Mouse (Mus musculus): ENCODE measurements around the gene Nono. TPM values are rescaled to one million over a fixed set of nuclear protein-coding genes. Genes with fewer than 3 reads are reported as not detected.

Gene Nono
- 100 to 1,000 TPM; 142 to 155 TPM for total RNA-seq (2021)
- long read RNA-seq, experiment 1, transcript Nono-201 (12 exons, 2,562 nt) = major isoform, 57 of 83 reads
- long read RNA-seq, experiment 1, partial matches to known transcripts = 4 of 83 reads
- long read RNA-seq, experiment 1, other reads (novel, unspliced or antisense) = 22 of 83 reads
- long read RNA-seq, experiment 2, transcript Nono-201 (12 exons, 2,562 nt) = major isoform, 93 of 125 reads
- long read RNA-seq, experiment 2, partial matches to known transcripts = 5 of 125 reads
- long read RNA-seq, experiment 2, other reads (novel, unspliced or antisense) = 26 of 125 reads

DNA sequence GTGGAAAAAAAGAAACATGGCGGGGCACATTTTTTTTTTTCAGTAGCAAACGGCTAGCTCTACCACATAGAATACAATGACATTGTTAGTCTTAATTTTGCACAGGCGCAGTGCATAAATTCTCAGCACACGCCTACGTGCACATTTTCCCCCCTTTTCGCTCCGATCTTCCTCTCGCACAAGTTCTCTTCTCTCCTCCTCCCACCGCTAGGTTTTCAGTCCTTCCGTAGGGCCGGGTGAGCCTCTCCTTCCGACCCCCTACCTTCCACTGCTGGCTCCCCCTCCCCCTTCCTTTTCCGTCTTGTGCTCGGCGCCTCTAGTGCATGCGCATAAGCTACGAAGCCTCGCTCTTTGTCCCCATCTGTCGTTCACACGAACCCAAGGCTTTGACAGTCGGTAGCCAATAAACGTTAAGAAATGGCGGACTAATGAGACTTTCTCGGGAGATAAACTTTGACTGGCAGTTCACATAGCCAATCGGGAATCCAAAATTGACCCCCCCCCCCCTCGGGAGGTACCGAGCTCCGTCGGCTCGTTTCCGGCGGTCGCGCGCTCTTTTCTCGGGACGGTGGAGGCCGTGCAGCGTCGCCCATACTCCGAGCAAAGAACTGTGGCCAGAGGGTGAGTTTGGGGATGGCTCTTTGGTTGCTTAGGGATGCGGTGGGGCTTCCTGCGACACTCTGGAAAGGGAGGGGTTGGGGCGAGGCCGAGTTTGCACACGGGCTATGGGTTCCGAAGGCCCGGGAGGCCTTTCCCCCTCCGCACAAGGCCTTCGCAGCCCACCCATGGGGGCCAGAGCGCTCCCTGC, at the start of gene Nono:
TSS of gene Nono (plus strand) at position 177 of the 808 bp plus-strand sequence.
- peak; percentile 76 to 91 for DNase-seq (ENCODE audit: low spot score in 2 of 2)

DNA sequence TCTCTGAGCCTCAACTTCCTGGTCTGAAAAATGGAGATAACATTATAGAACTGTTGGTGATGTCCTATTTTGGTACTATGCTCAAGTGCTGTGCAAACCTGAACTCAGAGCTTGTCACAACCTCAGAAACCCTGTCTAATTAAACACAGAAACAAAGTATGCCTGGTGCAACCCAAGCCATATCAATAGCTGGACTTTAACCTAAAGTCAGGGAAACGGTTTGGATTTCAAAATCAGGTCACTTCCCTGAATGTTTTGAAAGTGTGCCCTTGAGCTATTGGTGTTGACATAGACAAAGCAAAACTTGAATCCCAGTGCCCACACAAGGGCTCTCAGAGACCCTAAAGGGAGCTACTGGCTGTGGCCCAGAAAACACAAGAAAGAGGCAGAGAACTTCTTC, 49.4 kb upstream of the Nono start:
- no peak for DNase-seq (ENCODE audit: low spot score in 2 of 2)

GRCm38 (mm10) chrX:101383455-101383854, 45.7 kb upstream of the Nono start:
- no peak for DNase-seq (ENCODE audit: low spot score in 2 of 2)

DNA sequence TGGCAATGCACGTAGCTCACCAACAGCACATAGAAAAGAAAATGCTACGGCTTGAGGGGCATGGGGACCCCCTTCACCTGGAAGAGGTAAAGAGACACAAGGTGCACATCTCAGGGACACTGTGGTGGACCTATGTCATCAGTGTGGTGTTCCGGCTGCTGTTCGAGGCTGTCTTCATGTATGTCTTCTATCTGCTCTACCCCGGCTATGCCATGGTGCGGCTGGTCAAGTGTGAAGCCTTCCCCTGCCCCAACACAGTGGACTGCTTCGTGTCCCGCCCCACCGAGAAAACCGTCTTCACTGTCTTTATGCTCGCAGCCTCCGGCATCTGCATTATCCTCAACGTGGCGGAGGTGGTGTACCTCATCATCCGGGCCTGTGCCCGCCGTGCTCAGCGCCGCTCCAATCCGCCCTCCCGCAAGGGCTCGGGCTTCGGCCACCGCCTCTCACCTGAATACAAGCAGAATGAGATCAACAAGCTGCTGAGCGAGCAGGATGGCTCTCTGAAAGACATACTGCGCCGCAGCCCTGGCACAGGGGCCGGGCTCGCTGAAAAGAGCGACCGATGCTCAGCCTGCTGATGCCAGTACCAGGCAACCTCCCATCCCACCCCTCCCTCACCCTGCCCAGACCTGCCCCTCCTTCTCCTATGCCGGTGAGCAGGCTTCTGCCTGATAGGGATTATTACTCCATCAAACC, 44.5 kb upstream of the Nono start:
- no peak for DNase-seq (ENCODE audit: low spot score in 2 of 2)

- no peak for DNase-seq (ENCODE audit: low spot score in 2 of 2)
These were observed 42.9 kb upstream of the Nono start for GRCm38 (mm10) chrX:101386222-101386621.

- DNase-seq (ENCODE audit: low spot score in 2 of 2) = peak; percentile 14 to 55
These were observed 40.1 kb upstream of the Nono start for GRCm38 (mm10) chrX:101388866-101389537.

DNA sequence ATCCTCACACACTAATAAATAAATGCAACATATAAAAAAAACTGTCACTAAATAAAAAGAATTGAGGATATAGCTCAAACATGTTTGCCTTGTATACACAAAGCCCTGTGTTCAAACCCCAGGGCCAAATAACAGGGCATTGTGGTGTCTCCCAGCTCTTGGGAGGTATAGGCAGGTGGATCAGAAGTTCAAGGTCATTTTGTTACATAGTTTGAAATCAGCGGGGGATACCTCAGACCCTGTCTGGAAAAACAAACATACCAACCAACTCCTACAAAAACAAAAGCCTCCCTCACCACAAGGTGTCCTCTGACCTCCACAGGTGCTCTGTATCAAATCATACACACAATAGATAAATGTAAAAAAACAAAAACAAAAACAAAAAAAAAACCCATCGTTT, 34.8 kb upstream of the Nono start:
- no peak for DNase-seq (ENCODE audit: low spot score in 2 of 2)

DNA sequence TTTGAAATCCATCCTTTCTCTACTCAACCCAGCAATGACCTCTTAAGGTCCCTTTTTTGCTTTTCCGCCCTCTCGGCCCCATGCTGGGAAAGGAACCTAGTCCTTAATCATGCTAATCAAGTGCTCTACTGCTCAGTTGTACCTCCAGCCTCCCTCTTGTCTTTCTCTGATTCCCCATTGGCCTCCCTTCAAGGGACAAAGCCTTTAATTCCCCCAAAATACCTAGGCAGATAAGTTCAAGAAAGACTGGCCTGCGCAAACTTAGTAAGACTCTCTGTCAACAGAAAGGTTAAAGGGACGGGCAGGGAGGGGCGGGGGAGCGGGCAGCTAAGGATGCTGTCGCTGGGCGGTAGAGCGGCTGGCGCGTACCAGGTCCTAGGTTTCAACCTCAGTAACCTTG, 32.7 kb upstream of the Nono start:
- no peak for DNase-seq (ENCODE audit: low spot score in 2 of 2)

DNA sequence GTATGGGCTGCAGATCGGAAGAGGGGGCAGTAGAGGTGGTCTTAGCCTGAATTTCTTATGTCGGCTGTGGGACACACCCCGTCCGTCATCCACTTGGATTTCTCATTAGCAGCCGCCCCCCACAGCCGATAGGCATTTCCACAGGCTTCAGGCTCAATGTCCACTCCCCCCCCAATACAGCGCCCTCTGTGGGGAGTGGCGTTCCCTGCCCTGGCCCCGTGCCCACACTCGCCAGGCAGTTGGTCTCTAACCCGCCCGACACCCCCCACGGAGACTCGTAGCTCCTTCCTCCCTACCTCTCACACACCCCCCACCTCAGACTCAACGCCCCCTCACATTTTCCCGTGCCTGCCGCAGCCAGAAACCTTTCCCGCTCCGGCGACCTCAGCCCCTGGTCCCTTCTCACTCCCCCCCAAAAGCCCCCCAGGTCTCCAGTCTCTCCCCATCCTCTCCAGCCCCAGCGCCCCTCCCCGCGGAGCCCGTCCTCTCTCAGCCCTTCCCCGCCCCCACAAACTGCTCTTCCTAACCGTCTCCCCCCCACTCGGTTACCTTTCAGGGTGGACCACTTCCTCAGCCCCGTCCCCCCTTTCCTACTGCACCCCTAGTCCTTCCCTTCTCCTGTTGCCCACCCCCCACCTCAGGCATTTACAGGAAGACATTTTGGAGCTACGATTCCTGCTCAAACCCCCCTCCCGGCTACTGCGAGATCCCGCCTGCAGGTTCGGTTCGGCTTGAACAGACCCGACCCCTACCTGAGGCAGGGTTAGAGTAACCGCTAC, 10.0 kb upstream of the Nono start:
- DNase-seq (ENCODE audit: low spot score in 2 of 2) = peak; percentile 30 to 45

- peak; percentile 80 to 85 for DNase-seq (ENCODE audit: low spot score in 2 of 2)
These were observed 9.1 kb upstream of the Nono start for GRCm38 (mm10) chrX:101419725-101420699.

DNA sequence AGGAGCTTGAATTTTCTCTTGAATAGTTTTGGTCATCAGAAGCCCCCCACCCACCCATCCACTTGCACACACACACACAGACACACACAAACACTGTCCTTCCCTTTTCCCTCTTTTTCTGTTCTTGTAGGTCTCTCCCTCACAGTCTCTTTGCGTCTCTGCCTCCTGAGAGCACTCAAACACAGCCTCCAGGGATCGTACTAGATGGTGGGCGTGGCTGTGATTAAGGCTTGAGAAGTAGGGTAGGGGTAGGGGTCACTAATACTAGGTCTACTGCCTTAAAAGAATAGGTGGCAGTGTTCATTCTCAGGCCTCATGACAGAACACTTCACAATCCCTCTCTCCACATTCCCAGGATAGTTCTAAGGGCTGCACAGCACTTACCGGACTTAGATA, 8.4 kb upstream of the Nono start, which contains the start of gene Zmym3:
TSS of gene Zmym3 (minus strand) at position 150 of the 396 bp plus-strand sequence.
- DNase-seq (ENCODE audit: low spot score in 2 of 2) = no peak

DNA sequence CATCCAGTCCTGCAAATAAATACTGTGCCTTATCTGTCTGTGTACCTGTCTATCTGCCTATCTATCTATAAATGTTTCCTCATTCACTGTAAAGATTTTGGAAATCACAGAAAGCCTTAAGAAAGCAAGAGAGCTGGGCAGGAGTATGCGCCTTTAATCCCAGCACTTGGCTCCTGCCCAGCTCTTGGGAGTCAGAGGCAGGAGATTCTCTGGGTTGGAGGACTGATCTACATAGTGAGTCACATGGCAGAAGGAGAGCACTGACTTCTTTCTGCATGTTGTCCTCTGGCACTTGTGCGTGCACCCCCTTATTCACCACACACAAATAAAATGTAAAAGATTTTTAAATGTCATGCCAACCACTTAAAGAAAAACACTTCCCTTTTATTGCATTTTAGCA, 5.7 kb upstream of the Nono start:
- DNase-seq (ENCODE audit: low spot score in 2 of 2) = no peak

DNA sequence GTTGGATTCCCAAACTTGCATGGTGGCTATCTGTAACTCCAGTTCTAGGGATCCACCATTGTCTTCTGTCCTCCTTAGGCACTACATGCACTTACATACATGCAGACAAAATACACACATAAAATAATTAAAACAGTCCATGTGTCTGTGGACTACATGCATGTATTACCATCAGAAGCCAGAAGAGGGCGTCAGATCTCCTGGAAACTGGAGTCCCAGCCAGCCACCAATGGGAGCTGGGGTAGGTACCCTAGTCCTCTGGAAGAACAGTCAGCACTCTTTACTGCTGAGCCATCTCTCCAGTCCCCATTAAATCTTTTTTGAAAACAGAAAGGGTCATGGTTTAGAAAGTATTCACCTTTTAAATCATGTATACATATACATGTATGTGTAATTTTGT, 1.3 kb upstream of the Nono start:
- no peak for DNase-seq (ENCODE audit: low spot score in 2 of 2)

GRCm38 (mm10) chrX:101428785-101429141, 355 bp upstream of the Nono start:
- DNase-seq (ENCODE audit: low spot score in 2 of 2) = peak; percentile 9 to 12

DNA sequence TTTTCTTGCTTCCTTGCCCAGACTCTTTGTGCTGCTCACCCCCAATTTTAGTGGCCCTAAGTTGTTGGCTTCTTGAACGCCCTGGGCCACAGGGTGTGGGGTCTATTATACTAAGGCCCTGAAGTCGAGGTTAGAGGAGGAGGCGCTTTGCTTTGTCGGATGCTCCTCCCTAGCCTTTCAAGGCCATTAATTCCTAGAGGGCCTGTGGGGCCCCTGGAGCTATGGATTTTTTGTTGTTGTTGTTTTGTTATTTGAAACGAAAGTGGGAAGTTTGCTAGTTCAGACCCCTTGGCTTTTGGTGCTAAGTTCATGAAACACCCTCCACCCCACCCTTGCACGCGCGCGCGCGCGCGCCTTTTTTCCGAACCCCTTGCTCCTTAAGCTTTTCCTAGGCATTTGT, 858 bp downstream of the Nono start:
- peak in 1 of 2 experiments; percentile 18 for DNase-seq (ENCODE audit: low spot score in 2 of 2)

GRCm38 (mm10) chrX:101448886-101449475, 19.9 kb downstream of the Nono start, which contains the start of gene Itgb1bp2:
TSS of gene Itgb1bp2 (plus strand) at chrX:101449088.
- DNase-seq (ENCODE audit: low spot score in 2 of 2) = no peak

GRCm38 (mm10) chrX:101451147-101451546, 22.0 kb downstream of the Nono start:
- DNase-seq (ENCODE audit: low spot score in 2 of 2) = no peak

DNA sequence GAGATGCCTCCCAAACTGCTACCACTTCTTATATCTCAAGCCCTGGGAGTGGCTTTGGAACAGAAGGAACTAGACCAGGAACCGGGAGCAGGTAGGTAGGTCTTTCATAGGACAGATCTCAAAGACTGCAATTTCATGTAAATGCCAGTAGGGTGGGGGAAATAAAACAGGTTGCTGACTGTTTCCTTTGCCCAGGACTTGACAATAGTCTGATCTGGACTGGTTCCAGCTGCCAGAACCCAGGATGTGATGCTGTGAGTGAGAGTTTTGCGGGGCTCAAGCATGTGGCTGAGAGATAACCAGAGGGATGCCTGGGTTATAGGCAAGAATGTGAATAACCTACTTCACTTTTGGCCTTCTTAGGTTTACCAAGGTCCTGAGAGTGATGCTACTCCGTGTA, 22.5 kb downstream of the Nono start:
- no peak for DNase-seq (ENCODE audit: low spot score in 2 of 2)

- no peak for DNase-seq (ENCODE audit: low spot score in 2 of 2)
These were observed 43.1 kb downstream of the Nono start for GRCm38 (mm10) chrX:101472202-101472601.
